Mouse (Mus musculus) MN1 (cell line): ENCODE measurements around the gene Rin3.
A peak's percentile ranks its signal among the peaks of the same experiment; 100 is the strongest.

Experiments used
- DNase-seq: peaks from one replicate; pipeline ENCODE4 v3.0.0-alpha.2; 2016; ENCODE audit warnings: low spot score

The Rin3 gene

DNA sequence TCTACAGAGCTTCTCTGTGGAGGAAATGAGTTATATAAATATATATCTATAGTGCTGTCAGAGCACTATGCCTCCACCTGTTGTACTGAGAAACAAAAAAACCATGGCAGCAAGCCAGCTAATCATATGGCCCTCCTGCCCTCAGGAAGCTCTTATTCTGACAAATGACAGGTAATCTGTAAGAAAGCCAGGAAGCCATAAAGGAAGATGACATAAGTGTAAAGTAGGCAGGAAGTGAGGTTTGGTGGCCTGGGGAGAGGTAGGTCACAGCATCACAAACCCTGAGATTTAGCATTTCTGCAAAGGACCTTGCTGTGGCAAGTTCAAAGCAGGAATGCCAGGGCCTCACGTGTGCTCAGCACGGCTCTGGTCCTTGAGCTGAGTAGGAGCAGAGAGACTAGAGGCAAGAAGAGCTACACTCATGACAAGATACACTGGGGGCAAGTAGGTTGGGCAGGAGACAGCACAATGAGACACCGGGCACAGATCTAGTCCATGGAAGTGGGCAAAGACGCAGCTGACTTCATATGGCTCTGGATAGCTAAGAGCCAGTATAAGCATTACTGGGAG lies 88.2 kb downstream of the Rin3 start:
- no peak for DNase-seq

DNA sequence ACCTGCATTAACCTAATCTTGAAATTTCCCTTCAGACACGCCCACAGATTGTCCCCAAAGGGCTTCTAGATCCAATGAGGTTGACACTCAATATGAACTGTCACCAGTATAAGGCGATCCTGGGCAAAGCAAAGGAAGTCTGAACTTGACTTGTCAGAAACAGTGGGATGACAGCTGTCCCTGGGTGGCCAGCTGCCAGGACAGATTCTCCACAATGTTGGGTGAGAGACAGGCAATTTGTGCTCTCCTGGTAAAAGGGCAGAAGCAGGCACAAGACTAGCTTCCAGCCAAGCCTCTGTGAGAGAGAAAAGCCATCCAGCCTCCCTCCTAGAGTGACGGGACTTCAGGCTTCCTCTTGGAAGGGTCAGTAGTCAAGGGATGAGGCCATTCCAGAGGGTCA lies 89.5 kb downstream of the Rin3 start:
- DNase-seq = no peak

GRCm38 (mm10) chr12:102382180-102382579 lies 99.3 kb downstream of the Rin3 start:
- DNase-seq = no peak

- DNase-seq = no peak
These were observed 100.4 kb downstream of the Rin3 start for GRCm38 (mm10) chr12:102383288-102383687.

DNA sequence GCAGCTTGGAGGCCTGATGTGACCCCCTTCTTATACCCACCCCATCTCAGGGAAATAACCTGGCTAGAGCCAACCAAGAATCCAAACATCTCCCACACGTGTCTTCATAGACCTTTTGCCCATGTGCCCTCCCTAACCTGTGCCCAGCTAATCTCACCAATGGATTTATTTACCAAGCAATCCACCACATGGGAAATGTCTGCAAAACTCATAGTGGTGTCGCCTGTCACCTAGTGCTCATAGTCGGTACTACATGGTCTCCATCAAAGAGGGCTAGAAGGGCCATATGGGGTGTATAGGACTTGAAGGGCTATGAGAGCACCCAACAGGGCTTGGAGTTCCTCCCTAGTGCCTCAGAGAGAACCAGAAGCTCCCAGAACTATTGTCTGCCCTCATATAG lies 102.0 kb downstream of the Rin3 start:
- DNase-seq = peak; percentile 52

DNA sequence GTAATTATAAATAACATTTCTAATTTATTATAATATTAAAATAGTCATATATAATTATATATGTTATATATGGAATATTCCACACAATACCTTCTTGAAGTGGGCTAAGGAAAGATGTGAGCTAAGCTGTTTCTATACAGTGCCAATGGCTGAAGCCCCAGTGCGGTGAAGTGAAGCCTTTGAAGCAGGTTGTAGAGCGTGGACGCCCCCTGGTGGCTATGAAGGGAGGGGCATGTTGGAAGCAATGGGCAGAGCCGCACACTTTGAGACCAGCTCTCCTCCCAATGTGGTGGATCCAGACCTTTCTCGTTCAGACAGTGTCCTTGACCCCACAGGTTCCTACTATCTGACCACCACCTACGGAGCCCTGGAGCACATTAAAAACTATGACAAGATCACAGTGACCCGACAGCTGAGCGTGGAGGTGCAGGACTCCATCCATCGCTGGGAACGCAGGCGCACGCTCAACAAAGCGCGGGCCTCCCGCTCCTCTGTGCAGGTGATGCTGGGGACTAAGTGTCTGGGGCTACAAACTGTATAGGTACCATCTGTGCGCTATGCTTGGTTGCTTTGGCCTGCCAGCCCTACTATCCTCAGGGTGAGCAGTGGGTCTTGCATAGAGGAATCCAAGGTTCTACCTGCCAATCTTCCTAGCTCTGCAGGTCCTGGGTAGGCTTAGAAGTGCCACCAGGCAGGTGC lies 104.5 kb downstream of the Rin3 start:
- peak; percentile 66 for DNase-seq

DNA sequence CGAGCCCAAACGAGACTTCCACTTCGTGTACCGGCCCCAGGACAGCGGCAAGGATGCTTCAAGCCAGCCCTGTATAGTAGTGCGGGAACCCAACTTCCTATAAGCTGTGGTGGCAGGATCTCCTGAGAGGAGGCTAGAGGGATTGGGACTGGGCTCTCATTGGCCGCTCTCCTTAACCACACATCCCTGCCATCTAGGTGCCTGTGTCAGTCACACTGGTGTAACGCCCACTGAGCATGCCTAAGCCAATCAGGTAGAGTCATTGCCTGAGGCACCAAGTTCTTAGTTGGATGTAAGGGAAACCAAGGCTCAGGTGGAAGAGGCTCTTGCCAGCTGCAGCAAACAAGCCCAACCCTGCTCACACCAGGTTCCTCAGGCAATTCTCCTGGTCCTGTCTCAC lies 107.2 kb downstream of the Rin3 start:
- no peak for DNase-seq

DNA sequence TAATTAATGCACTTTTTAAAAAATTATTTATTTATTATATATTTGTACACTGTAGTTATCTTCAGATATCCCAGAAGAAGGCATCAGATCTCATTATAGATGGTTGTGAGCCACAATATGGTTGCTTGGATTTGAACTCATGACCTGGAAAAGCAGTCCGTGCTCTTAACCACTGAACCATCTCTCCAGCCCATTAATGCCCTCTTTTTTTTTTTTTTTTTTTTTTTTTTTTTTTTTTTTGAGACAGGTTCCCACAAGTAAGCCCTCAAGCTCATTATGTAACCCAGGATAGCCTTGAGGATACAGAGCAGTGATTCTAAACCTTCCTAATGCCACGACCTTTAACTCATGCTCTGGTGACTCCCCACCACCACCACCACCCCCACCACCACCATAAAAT lies 108.3 kb downstream of the Rin3 start:
- DNase-seq = no peak

DNA sequence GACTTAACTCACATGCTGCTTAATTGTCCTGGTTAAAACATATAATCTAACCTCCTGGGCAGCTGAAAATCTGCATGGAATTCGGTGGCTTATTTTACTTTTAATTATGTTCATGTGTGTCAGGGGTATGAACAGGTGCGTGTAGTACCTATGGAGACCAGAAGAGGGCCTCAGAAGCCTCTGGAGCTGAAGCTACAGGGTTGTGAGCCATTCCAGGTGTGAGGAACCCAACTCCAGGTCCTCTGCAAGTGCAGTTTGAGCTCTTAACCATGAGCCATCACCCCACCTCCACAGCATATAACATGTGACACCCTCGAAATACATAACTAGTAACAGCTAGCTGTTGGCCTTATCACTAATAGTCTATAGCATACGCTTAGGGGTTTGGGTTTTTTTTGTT lies 109.1 kb downstream of the Rin3 start:
- DNase-seq = peak; percentile 22

- DNase-seq = no peak
These were observed 111.6 kb downstream of the Rin3 start for GRCm38 (mm10) chr12:102394496-102394895.

GRCm38 (mm10) chr12:102395537-102395936 lies 112.7 kb downstream of the Rin3 start:
- DNase-seq = no peak

DNA sequence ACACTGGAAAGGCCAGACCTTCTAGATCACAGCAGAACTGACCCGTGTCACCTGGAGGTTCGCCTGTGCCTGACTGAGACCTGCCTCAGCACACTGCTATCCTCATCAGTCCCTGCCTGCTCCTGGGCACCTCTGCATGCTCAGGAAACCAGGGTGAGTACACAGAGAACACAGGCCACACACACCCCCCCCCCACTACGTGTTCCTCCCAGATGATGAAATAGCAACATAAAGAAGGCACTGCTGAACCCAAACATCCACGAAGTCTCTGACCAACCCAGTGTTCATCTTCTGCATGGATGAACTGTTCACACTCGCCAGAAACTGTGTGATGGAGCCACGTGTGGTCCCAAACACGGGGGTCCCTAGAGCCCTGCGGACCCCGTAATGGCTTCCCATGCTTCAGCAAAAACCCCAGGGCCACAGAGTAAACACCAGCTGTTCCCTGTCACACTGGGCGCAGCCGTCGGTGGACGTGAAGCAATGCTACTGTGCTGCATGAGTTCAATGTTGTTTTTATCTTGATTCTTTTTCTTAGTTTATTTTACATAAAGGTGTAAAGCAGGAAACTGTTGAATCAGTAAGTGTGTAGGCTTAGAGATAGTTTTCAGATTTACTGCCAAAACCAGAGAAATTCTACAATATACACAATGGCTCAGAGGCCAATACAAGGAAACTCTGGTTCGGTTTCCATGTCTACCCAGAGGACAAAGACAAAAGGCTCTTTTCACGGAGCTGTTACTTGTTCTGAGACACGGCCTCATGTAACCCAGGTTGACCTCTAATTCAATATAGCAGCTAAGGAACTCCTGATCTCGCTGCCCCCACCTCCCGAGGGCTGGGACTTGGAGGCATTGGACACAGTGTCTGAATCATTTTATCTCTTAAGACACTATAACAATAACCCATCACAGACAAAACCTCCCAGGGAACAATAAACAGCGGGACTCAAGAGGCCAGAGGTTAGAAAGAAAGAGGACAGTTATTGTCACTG lies 113.4 kb downstream of the Rin3 start:
- DNase-seq = no peak

- DNase-seq = no peak
These were observed 115.7 kb downstream of the Rin3 start for GRCm38 (mm10) chr12:102398588-102398987.

DNA sequence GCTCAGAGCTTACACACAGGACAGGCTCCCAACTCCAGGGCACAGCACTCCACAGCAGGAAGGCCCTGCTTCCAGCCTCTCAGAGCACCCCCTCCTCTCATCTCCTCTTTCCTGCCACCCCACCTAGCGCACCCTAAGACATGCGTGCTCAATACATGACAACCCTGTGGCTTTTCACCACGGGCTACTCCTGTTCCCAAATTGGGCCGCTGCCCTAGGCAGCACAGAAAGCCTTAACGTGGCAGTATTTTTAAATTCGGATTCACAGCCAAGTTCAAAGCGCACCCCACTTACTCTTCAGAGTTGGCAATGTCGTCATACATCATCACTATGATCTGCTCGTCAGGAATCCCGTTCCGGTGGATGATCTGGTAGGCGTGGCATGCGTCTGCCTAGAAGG lies 130.3 kb downstream of the Rin3 start:
- DNase-seq = no peak

DNA sequence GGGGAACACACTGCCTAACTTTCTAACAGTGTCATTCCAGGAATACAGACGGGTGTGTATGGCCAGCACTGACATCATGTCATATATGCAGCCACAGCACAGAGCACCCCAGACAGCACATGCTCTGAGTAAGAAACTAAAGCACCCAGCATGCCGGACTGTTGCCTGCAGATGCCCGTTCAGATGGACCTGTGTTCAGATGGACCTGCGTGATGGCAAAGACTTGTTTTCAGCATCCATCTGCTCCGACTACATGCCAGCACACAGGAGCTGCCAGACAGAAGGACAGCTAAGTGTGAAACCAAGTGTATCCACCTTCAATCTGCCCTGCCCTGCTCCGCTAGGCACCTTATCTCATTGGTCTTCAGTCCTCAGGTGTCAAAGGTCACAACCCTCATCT lies 131.8 kb downstream of the Rin3 start:
- DNase-seq = no peak

GRCm38 (mm10) chr12:102416391-102416837 lies 133.6 kb downstream of the Rin3 start:
- DNase-seq = peak; percentile 18

DNA sequence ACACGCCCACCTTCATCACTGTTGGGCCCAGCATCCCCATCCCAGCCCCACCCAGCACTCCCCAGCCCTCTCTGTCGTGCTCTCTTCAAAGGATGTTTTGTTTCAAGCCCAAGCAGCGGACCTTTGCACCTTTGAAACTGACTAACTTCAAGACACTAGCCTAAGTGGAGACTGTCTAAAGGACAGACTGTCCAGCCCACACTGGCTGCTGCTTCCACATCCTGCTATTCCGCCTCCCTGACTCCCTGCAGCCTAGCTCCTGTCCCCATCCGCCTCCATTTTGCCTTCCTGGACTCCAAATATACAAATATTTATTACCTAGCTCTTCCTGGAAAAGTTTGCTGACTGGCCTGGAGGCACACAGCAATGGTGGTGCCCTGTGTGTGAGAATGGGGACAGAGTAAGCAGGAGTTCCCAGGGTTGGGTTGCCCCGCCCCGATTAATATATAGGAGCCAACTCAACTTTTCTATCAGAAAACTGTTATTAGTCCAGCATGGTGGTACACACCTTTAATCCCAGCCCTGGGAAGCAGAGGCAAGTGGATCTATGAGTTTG lies 134.2 kb downstream of the Rin3 start:
- no peak for DNase-seq

GRCm38 (mm10) chr12:102417701-102418100 lies 134.9 kb downstream of the Rin3 start:
- DNase-seq = no peak

GRCm38 (mm10) chr12:102419544-102419943 lies 136.7 kb downstream of the Rin3 start:
- peak; percentile 36 for DNase-seq

DNA sequence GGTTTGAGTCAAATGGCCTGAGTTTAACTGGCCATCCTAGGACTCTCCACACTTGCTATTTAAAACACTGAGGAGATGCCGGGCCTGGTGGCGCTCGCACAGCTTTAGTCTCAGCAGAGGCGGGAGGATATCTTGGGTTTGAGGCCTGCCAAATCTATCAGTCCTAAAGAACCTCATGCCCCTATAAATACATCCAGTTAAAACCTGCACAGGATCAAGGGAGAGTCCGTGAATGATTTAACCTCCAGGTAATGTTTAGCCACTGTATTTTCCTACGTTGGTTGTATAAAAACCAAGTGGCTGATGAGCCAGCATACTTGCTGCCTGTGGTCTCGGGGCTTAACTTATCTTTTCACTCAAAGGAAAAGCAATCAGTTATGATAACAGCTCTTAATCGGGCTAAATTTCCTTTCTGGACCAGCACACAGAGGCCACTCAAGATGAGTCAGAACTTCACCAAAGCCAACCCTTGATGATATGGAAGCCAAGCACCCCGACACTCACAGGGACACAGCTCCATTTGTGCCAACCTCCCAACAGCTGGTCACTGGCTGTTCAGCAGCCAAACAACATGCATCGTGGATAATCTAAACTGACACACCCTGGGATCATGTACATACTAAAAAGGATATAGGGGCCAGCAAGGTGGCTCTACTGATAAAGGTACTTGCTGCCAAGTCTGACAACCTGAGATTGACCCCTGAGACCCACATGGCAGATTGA lies 137.5 kb downstream of the Rin3 start:
- DNase-seq = peak; percentile 15

GRCm38 (mm10) chr12:102422065-102422464 lies 139.2 kb downstream of the Rin3 start:
- DNase-seq = peak; percentile 82
